9 mouse cellular contexts compared by ENCODE assay signal in the genomic region with DNA sequence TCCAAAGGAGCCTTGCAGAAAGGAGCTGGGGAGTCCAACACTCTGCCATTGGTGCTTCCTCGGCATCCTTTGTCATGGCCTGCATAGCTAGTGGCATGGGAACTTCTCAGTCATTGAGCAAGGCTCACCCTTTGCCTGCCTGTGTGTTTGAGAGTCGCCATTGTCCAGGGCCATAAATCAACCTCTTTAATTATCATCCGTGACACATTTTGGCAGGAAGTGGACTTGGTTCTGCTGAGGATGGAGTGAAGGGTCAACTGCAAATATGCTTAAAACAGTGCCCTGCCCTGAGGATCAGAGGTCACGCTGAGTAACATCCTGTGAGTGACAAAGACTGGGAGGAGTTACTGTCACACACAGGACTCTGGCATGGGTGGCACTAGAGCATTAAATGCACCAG.
DNase-seq lines count a peak whose midpoint lies in the region; ATAC-seq and TF ChIP-seq lines count a peak whose summit lies in the region.
"Had no signal": no experiment of that assay in that cellular context is flagged by ENCODE, and none has a peak within 500 bp of the region (broad histone marks: within the 10 kb centered on the region; RNA-seq: fewer than 3 reads in every experiment).

No protein-coding gene starts in this region.

- DNase-seq in forebrain, embryonic 10.5 days (ENCODE audit: extremely low spot score, low spot score): no peak
- peak; percentile 82 for DNase-seq in 3134 (ENCODE audit: extremely low read depth, insufficient read length, low spot score)
- DNase-seq in kidney, adult 2 months: peak; percentile 78
- DNase-seq in left cerebral cortex, adult 8-10 months (ENCODE audit: low spot score in 2 of 2): no peak
- DNase-seq in gastrocnemius, adult 18-20 months (ENCODE audit: low spot score): no peak

- H3K4me1 ChIP-seq in forebrain, embryonic 10.5 days: peaks cover 15% of the 10 kb centered on the region; the same call in 1 of the 2 replicates
- peaks cover 3% of the 10 kb centered on the region for H3K4me1 ChIP-seq in forebrain, embryonic 16.5 days (replicated peaks; ENCODE audit: control insufficient read depth, insufficient read depth, low read length)
- H3K4me1 ChIP-seq in kidney, adult 2 months (ENCODE audit: control insufficient read depth, insufficient read depth, low read length): no peaks in the 10 kb centered on the region
- peaks cover 11% of the 10 kb centered on the region for H3K4me1 ChIP-seq in lung, embryonic 16.5 days (replicated peaks; ENCODE audit: control insufficient read depth, insufficient read depth, low read length)
- H3K4me1 ChIP-seq: intestine, embryonic 15.5 days had no signal

- 73% methylated on average over 4 of the region's 4 CpGs for WGBS in forebrain, embryonic 10.5 days
- 72% methylated on average over 4 of the region's 4 CpGs for WGBS in forebrain, embryonic 16.5 days
- 18% methylated on average over 4 of the region's 4 CpGs for WGBS in kidney, adult 2 months
- 24% methylated on average over 4 of the region's 4 CpGs for WGBS in lung, embryonic 16.5 days

- H3K9ac ChIP-seq in forebrain, embryonic 16.5 days (replicated peaks; ENCODE audit: low read depth, low read length): no peak overlapping the region
- H3K9ac ChIP-seq in lung, embryonic 16.5 days (ENCODE audit: low read length): no peak overlapping the region
- H3K9ac ChIP-seq: intestine, embryonic 15.5 days had no signal

- no peak for TF ChIP-seq POLR2A in kidney, adult 2 months (IDR thresholded peaks at IDR 0.05; ENCODE audit: low read depth, low read length)

- no peak overlapping the region for H3K4me3 ChIP-seq in forebrain, embryonic 10.5 days
- H3K4me3 ChIP-seq in forebrain, embryonic 16.5 days (replicated peaks; ENCODE audit: low read length): no peak overlapping the region
- H3K4me3 ChIP-seq in kidney, adult 2 months (ENCODE audit: insufficient read depth, low read depth, low read length): no peak overlapping the region
- H3K4me3 ChIP-seq in lung, embryonic 16.5 days (ENCODE audit: low read length): no peak overlapping the region
- H3K4me3 ChIP-seq: intestine, embryonic 15.5 days had no signal

- peaks cover 4% of the 10 kb centered on the region; the same call in 1 of the 2 replicates for H3K27me3 ChIP-seq in forebrain, embryonic 10.5 days (ENCODE audit: poor library complexity, severe bottlenecking)
- no peaks in the 10 kb centered on the region for H3K27me3 ChIP-seq in forebrain, embryonic 16.5 days (replicated peaks; ENCODE audit: control insufficient read depth, insufficient read depth, low read length)
- no peaks in the 10 kb centered on the region for H3K27me3 ChIP-seq in kidney, adult 2 months (replicated peaks; ENCODE audit: control insufficient read depth, insufficient read depth, low read length)
- H3K27me3 ChIP-seq in lung, embryonic 16.5 days (ENCODE audit: control insufficient read depth, insufficient read depth, low read depth, low read length): no peaks in the 10 kb centered on the region
- H3K27me3 ChIP-seq: intestine, embryonic 15.5 days had no signal

- H3K9me3 ChIP-seq in forebrain, embryonic 10.5 days: no peaks in the 10 kb centered on the region
- no peaks in the 10 kb centered on the region for H3K9me3 ChIP-seq in forebrain, embryonic 16.5 days (ENCODE audit: control insufficient read depth, low read length)
- H3K9me3 ChIP-seq in lung, embryonic 16.5 days (ENCODE audit: control insufficient read depth, low read length): no peaks in the 10 kb centered on the region
- H3K9me3 ChIP-seq: intestine, embryonic 15.5 days had no signal

- TF ChIP-seq CTCF in kidney, adult 2 months (conservative IDR thresholded peaks at IDR 0.05; ENCODE audit: insufficient read depth, insufficient read length, low read depth, low read length): no peak

- H3K27ac ChIP-seq in forebrain, embryonic 10.5 days: 0 out of 2 replicates have a peak overlapping the region, but pooled peaks have one; percentile 41
- no peak overlapping the region for H3K27ac ChIP-seq in forebrain, embryonic 16.5 days (ENCODE audit: low read length)
- H3K27ac ChIP-seq in kidney, adult 2 months (ENCODE audit: insufficient read depth, low read depth, low read length): peak overlapping the region; percentile 52
- H3K27ac ChIP-seq in lung, embryonic 16.5 days (ENCODE audit: low read length): no peak overlapping the region
- H3K27ac ChIP-seq: intestine, embryonic 15.5 days had no signal

- no peak overlapping the region for H3K4me2 ChIP-seq in forebrain, embryonic 16.5 days (ENCODE audit: low read length)
- H3K4me2 ChIP-seq in lung, embryonic 16.5 days (ENCODE audit: low read depth, low read length): no peak overlapping the region
- H3K4me2 ChIP-seq: intestine, embryonic 15.5 days had no signal

- ATAC-seq in forebrain, embryonic 16.5 days: no peak
- ATAC-seq in lung, embryonic 16.5 days (ENCODE audit: low read depth): peak; percentile 44
- no peak for ATAC-seq in activated CD4-positive, CD25-positive, alpha-beta regulatory T cell, adult 4 months
- ATAC-seq: intestine, embryonic 15.5 days had no signal

- no peaks in the 10 kb centered on the region for H3K36me3 ChIP-seq in forebrain, embryonic 10.5 days (replicated peaks)
- no peaks in the 10 kb centered on the region for H3K36me3 ChIP-seq in forebrain, embryonic 16.5 days (ENCODE audit: control insufficient read depth, insufficient read depth)
- no peaks in the 10 kb centered on the region for H3K36me3 ChIP-seq in kidney, adult 2 months (ENCODE audit: control insufficient read depth, insufficient read depth, low read length)
- no peaks in the 10 kb centered on the region for H3K36me3 ChIP-seq in lung, embryonic 16.5 days (ENCODE audit: control insufficient read depth, insufficient read depth, low read length)
- H3K36me3 ChIP-seq: intestine, embryonic 15.5 days had no signal

Comparison
In these comparisons a context has a peak if more than half of its experiments do, and no peak if none do; other contexts are left out.
1. H3K27ac ChIP-seq: peak in forebrain, embryonic 10.5 days (single experiment) and kidney, adult 2 months (single experiment); none in forebrain, embryonic 16.5 days (single experiment) and lung, embryonic 16.5 days (single experiment).
2. DNase-seq: peak in 3134 (single experiment) and kidney, adult 2 months (single experiment); none in forebrain, embryonic 10.5 days (single experiment), left cerebral cortex, adult 8-10 months (0 of 2) and gastrocnemius, adult 18-20 months (single experiment).